Mouse (Mus musculus) kidney, adult 2 months (tissue): Measurements from ENCODE around the gene Dctn2. TPM values are rescaled to one million over a fixed set of nuclear protein-coding genes. Genes with fewer than 3 reads are reported as not detected.
A peak's percentile ranks its signal among the peaks of the same experiment; 100 is the strongest.
"Not testable (repeated sequence)": the region's sequence is repeated elsewhere in the genome, so short reads cannot be mapped to it uniquely, and the experiment has no call there.

Experiments
- DNase-seq: peaks from one replicate; pipeline ENCODE4 v3.0.0; 2021
- H3K27ac ChIP-seq: fragments of 200-500 bp; 2 replicates; pipeline ENCODE4 v1.5.1; 2012; ENCODE audit warnings: low read depth, low read length, control low read depth, inconsistent platforms; ENCODE audit not compliant: insufficient read depth
- H3K27me3 ChIP-seq: fragments of 200-500 bp; replicated peaks from 2 replicates; pipeline ENCODE4 v1.6.1; 2012; ENCODE audit warnings: mild to moderate bottlenecking, moderate library complexity, low read length, inconsistent platforms; ENCODE audit not compliant: control insufficient read depth, insufficient read depth
- H3K36me3 ChIP-seq: fragments of 200-500 bp; 2 replicates; pipeline ENCODE4 v1.6.1; 2012; ENCODE audit warnings: mild to moderate bottlenecking, moderate library complexity, low read length, inconsistent platforms; ENCODE audit not compliant: control insufficient read depth, insufficient read depth
- H3K4me1 ChIP-seq: fragments of 200-500 bp; 2 replicates; pipeline ENCODE4 v1.6.1; 2011; ENCODE audit warnings: low read length; ENCODE audit not compliant: control insufficient read depth, insufficient read depth
- H3K4me3 ChIP-seq: fragments of 200-500 bp; 2 replicates; pipeline ENCODE4 v1.5.1; 2011; ENCODE audit warnings: mild to moderate bottlenecking, low read depth, low read length, control low read depth; ENCODE audit not compliant: insufficient read depth
- CTCF ChIP-seq: fragments of 200-500 bp; conservative IDR thresholded peaks from 2 replicates; pipeline ENCODE4 v1.5.1; 2011; ENCODE audit warnings: low read depth, mild to moderate bottlenecking, control low read depth, low read length, moderate library complexity, mixed read lengths; ENCODE audit not compliant: insufficient read depth, insufficient read length
- POLR2A ChIP-seq: fragments of 200-500 bp; IDR thresholded peaks from one replicate; pipeline ENCODE4 v1.6.1; 2011; ENCODE audit warnings: low read depth, low read length, control low read depth
- WGBS: fragments of 180-500 bp; shearing (Covaris S2); methylation state at CpG from one replicate; pipeline ENCODE4 v1.1.7; 2018; 5-methylcytosine and 5-hydroxymethylcytosine counted together
- polyA plus RNA-seq: library from polyadenylated mRNA; depleted of rRNA; stranded (reverse); fragments of >200 nt; gene quantifications from 2 replicates; pipeline ENCODE4 v1.2.3, GENCODE M21; 2012

Gene Dctn2
- polyA plus RNA-seq, 1 experiment, result 181 TPM

DNA sequence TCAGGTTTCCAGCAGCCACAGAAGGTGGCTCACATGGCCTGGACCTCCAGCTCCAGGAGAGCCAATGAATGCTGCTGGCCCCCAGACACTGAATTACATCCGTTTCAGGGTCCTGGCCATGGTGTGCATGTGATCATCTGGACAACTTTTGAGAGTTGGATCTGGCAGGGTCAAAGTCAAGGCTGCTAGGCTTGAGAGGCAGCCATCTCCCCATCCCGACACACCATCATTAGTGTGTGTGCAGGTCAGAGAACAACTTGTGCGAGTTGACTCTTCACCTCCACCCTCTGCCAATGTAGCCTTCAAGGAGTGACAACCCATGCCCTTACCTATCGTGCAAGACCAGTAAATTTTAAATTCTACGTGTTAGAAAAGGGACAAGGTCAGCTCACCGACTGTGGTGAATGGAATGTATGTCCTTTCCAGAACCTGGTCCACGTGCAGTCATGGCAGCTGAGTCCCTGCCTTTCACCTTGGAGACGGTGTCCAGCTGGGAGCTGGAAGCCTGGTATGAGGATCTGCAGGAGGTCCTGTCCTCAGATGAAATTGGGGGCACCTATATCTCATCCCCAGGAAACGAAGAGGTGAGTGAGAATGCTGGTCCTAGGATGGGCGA, 28.8 kb downstream of the Dctn2 start:
- Histone ChIP-seq H3K36me3 (peaks cover 7% of the 10 kb centered on the region), H3K27me3 (no peaks in the 10 kb centered on the region), H3K27ac (no peak overlapping the region), H3K4me1 (peaks cover 16% of the 10 kb centered on the region; the same call in 1 of the 2 replicates), H3K4me3 (no peak overlapping the region)
- DNase-seq, result peak; percentile 27
- TF ChIP-seq CTCF (no peak), POLR2A (no peak)
- WGBS, result 71% methylated on average over 10 of the region's 10 CpGs

DNA sequence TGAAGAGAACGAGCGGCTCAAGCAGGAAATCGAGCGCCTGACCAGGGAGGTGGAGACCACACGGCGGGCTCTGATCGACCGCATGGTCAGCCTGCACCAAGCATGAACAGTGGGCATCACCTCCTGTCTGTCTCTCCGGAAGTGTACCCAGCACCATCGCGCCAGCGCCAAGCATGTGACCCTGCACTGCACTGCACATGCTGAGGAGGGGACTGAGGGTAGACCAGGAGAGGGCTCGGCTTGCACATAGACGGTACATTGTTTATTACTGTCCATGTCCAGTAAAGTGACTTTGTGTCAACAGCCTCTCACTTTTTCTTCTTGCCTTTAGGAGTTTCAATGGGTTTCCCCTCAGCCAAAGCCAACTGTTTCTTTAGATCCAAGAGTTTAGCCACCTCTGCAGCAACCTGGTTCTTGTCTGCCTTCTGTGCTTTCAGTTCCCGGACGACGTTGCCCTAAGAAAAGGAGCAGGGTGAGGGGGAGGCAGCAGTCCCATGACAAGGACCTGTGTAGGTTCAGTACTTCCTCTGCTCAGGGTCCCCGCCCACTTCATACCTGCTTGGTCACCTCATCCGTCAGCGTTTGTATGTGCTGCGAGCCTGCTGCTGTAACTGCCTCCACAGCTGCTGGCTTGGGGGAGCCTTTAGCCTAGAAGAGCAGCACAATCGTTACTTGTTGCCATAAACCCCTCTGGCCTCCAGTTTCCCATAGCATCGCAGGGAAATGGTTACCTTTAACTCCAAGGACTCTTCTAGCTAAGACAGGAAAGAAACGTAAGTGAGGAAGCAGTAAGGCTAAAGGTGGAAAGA, 30.0 kb downstream of the Dctn2 start:
- 83% methylated on average over 24 of the region's 24 CpGs for WGBS
- no peaks in the 10 kb centered on the region for H3K27me3 ChIP-seq
- no peak for DNase-seq
- H3K27ac ChIP-seq, result no peak overlapping the region
- H3K4me3 ChIP-seq, result no peak overlapping the region
- H3K36me3 ChIP-seq, result peaks cover 8% of the 10 kb centered on the region
- peaks cover 16% of the 10 kb centered on the region; the same call in 1 of the 2 replicates for H3K4me1 ChIP-seq
- no peak for TF ChIP-seq CTCF
- no peak for TF ChIP-seq POLR2A

DNA sequence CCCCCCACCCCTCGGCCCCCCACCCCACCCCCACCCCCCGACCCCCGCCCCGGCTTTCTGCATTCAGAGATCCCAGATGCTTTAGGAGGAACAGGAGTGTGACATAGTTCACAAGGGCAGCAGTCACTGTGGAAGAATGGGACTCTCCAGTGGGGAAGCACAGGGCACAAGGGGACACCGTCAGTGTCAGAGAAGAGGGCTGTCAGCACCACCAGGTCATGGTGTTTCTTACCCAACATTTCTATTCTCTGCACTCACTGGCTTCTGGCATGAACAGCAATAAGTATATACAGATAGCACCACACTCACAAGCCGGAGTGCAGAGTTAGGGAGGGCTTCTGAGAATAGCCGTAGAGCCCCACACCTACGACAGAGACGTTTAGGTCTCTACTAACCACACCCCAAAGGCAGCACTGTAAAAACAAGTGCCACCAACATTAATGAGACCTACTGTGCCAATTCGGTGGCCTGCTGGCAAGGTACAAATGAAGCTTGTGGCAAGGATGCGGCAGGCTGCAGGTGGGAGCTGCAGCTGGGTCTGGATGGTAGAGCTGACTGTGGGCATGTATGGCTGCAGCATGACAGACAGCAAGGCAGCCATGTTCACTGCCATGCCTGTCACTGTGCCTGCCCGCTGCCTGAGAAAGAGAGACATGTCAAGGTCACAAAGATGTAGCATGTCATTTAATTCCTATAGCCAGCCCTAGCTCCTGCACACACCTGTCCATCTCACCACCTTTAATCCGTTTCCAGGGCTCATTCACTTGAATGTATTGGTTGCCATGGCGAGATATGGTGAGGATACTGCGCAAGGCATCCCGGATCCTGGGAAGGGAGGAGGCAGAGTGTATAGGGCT, 31.1 kb downstream of the Dctn2 start:
- TF ChIP-seq CTCF (no peak), POLR2A (no peak)

DNA sequence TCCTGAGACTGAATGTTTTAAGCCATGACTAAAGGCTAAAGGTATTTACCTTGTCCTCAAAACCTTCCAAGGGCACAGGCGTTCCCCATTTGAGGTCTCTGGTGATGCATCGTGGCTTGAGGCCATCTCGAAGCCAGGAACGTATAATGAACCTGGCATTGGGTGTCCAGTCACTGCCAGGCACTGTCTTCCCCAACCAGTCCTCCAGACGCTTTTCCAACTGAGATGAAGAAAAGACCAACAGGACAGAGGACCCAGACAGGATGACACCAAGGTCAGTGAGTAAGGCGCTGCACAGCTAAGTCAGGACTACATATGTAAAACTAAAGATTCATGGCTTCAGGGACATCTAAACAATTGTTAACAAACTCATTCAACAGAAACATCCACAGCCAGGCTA, 34.2 kb downstream of the Dctn2 start:
- TF ChIP-seq CTCF, result no peak
- no peak for TF ChIP-seq POLR2A
- WGBS, result 97% methylated on average over 6 of the region's 6 CpGs
- Histone ChIP-seq H3K27me3 (no peaks in the 10 kb centered on the region), H3K4me3 (no peak overlapping the region), H3K36me3 (peaks cover 8% of the 10 kb centered on the region), H3K27ac (no peak overlapping the region), H3K4me1 (no peaks in the 10 kb centered on the region)
- DNase-seq, result no peak

More for the DNA sequence above, 31.1 kb downstream of the Dctn2 start:
- peaks cover 13% of the 10 kb centered on the region; the same call in 1 of the 2 replicates for H3K4me1 ChIP-seq
- no peak overlapping the region for H3K27ac ChIP-seq
- no peaks in the 10 kb centered on the region for H3K27me3 ChIP-seq
- WGBS, result 88% methylated on average over 16 of the region's 16 CpGs
- no peak overlapping the region for H3K4me3 ChIP-seq
- no peak for DNase-seq
- H3K36me3 ChIP-seq, result peaks cover 8% of the 10 kb centered on the region

DNA sequence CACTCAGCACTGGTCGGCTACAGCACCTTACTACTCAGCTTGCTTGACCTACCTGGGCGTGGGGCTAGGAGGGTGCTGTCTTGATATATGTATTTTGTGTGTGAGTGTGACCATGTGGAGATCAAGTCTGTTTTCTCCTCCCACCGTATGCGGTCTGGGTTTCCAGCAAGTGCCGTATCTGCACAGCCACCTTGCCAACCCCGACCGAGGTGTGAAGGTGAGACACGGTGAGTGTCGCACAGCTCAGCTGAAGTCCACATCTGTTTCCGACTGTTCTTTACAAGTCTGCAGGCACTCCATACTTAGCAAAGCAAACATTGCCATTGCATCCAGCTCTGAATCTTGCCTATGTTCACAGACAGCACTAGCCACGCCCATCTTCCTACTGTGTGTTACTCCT, 37.0 kb downstream of the Dctn2 start:
- no peak overlapping the region for H3K4me3 ChIP-seq
- no peak for DNase-seq
- TF ChIP-seq POLR2A (no peak), CTCF (no peak)
- H3K36me3 ChIP-seq, result peaks cover 4% of the 10 kb centered on the region
- no peaks in the 10 kb centered on the region for H3K27me3 ChIP-seq
- WGBS, result 94% methylated on average over 11 of the region's 11 CpGs
- H3K27ac ChIP-seq, result no peak overlapping the region
- no peaks in the 10 kb centered on the region for H3K4me1 ChIP-seq

DNA sequence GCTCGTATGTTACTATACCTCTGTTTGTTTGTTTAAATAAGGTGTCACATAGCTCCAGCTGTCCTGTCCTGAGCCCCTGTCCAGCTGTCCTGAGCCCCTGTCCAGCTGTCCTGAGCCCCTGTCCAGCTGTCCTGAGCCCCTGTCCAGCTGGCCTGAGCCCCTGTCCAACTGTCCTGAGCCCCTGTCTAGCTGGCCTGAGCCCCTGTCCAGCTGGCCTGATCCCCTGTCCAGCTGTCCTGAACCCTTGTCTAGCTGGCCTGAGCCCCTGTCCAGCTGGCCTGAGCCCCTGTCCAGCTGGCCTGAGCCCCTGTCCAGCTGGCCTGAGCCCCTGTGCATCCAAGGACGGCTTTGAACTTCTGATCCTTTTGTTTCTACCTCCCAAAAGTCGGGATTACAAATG, 43.0 kb downstream of the Dctn2 start:
- 82% methylated on average over 3 of the region's 3 CpGs for WGBS
- H3K27me3 ChIP-seq, H3K27ac ChIP-seq, H3K4me1 ChIP-seq, DNase-seq, H3K36me3 ChIP-seq, H3K4me3 ChIP-seq: not testable (repeated sequence)
